23 mouse cellular contexts compared by ENCODE assay signal in genomic region chr17:12963476-12963875, GRCm38 (mm10). TPM values are rescaled to one million over a fixed set of nuclear protein-coding genes. Genes with fewer than 3 reads are reported as not detected.
DNase-seq lines count a peak whose midpoint lies in the region; ATAC-seq and TF ChIP-seq lines count a peak whose summit lies in the region.
"Had no signal": no experiment of that assay in that cellular context is flagged by ENCODE, and none has a peak within 500 bp of the region (broad histone marks: within the 10 kb centered on the region; RNA-seq: fewer than 3 reads in every experiment).

No protein-coding gene starts in this region.

- H3K36me3 ChIP-seq in embryonic facial prominence, embryonic 12.5 days = peaks cover 23% of the 10 kb centered on the region
- peaks cover 38% of the 10 kb centered on the region for H3K36me3 ChIP-seq in embryonic facial prominence, embryonic 10.5 days (replicated peaks)
- H3K36me3 ChIP-seq in lung, postnatal 0 days (ENCODE audit: insufficient read depth, low read length) = no peaks in the 10 kb centered on the region

- H3K4me2 ChIP-seq in embryonic facial prominence, embryonic 12.5 days (replicated peaks) = no peak overlapping the region
- no peak overlapping the region for H3K4me2 ChIP-seq in lung, postnatal 0 days (replicated peaks; ENCODE audit: low read depth, low read length)
- H3K4me2 ChIP-seq: forebrain, embryonic 13.5 days; heart, embryonic 13.5 days; hindbrain, embryonic 15.5 days had no signal

- ATAC-seq in embryonic facial prominence, embryonic 12.5 days (ENCODE audit: insufficient number of reproducible peaks, insufficient read depth, low FRiP score, low TSS enrichment) = no peak
- ATAC-seq in lung, postnatal 0 days = no peak
- ATAC-seq: CD4-positive, CD25-positive, alpha-beta regulatory T cell, adult 4 months; forebrain, embryonic 13.5 days; forebrain, postnatal 0 days had no signal

- no peak for DNase-seq in embryonic facial prominence, embryonic 10.5 days (ENCODE audit: low spot score)
- peak; percentile 50 to 60 for DNase-seq in kidney, adult 8-10 months
- no peak for DNase-seq in kidney, postnatal 10 days
- no peak for DNase-seq in lung, postnatal 0 days (ENCODE audit: low spot score)
- DNase-seq in lung, adult 18-20 months = no peak
- no peak for DNase-seq in adrenal gland, postnatal 25 days
- DNase-seq in cerebellum, adult 11 months = no peak
- DNase-seq: adrenal gland, adult 8-10 months; B cell, adult 2 months; cerebellum, adult 11-12 months; cerebellum, adult 9-10 months; cerebellum, postnatal 25 days; forebrain, postnatal 0 days; gastrocnemius, adult 2 months; gastrocnemius, postnatal 25 days; heart, postnatal 36 days had no signal

- no peak for TF ChIP-seq EP300 in lung, postnatal 0 days (IDR thresholded peaks at IDR 0.05)

- no peaks in the 10 kb centered on the region for H3K27me3 ChIP-seq in embryonic facial prominence, embryonic 12.5 days
- no peaks in the 10 kb centered on the region for H3K27me3 ChIP-seq in embryonic facial prominence, embryonic 10.5 days (replicated peaks; ENCODE audit: low read depth, poor library complexity, severe bottlenecking)
- H3K27me3 ChIP-seq in lung, postnatal 0 days (replicated peaks; ENCODE audit: insufficient read depth, low read length) = no peaks in the 10 kb centered on the region
- H3K27me3 ChIP-seq: forebrain, embryonic 13.5 days; heart, embryonic 13.5 days; hindbrain, embryonic 15.5 days had no signal

- no peak for TF ChIP-seq CTCF in lung, postnatal 0 days (IDR thresholded peaks at IDR 0.05)

- peak overlapping the region; percentile 17; the same call in 1 of the 2 replicates for H3K27ac ChIP-seq in embryonic facial prominence, embryonic 12.5 days
- H3K27ac ChIP-seq in embryonic facial prominence, embryonic 10.5 days (replicated peaks) = no peak overlapping the region
- peak overlapping the region; percentile 32 for H3K27ac ChIP-seq in lung, postnatal 0 days (ENCODE audit: low read length)
- H3K27ac ChIP-seq: forebrain, embryonic 13.5 days; gastrocnemius, adult 2 months; heart, embryonic 13.5 days; hindbrain, embryonic 15.5 days had no signal

- WGBS in embryonic facial prominence, embryonic 12.5 days = 88% methylated on average over 3 of the region's 3 CpGs
- 84% methylated on average over 3 of the region's 3 CpGs for WGBS in embryonic facial prominence, embryonic 10.5 days
- 52% methylated on average over 3 of the region's 3 CpGs for WGBS in lung, postnatal 0 days

- no peaks in the 10 kb centered on the region for H3K9me3 ChIP-seq in embryonic facial prominence, embryonic 12.5 days
- no peaks in the 10 kb centered on the region for H3K9me3 ChIP-seq in embryonic facial prominence, embryonic 10.5 days
- H3K9me3 ChIP-seq in lung, postnatal 0 days (ENCODE audit: low read length) = no peaks in the 10 kb centered on the region
- H3K9me3 ChIP-seq: forebrain, embryonic 13.5 days; G1E; heart, embryonic 13.5 days; hindbrain, embryonic 15.5 days had no signal

- H3K4me1 ChIP-seq in embryonic facial prominence, embryonic 12.5 days = peaks cover 7% of the 10 kb centered on the region; the same call in 1 of the 2 replicates
- H3K4me1 ChIP-seq in embryonic facial prominence, embryonic 10.5 days = peaks cover 14% of the 10 kb centered on the region
- peaks cover 3% of the 10 kb centered on the region; the same call in 1 of the 2 replicates for H3K4me1 ChIP-seq in lung, postnatal 0 days (ENCODE audit: insufficient read depth, low read depth, low read length)

- no peak overlapping the region for H3K4me3 ChIP-seq in embryonic facial prominence, embryonic 12.5 days
- no peak overlapping the region for H3K4me3 ChIP-seq in embryonic facial prominence, embryonic 10.5 days
- no peak overlapping the region for H3K4me3 ChIP-seq in lung, postnatal 0 days (ENCODE audit: low read depth, low read length)
- H3K4me3 ChIP-seq: forebrain, embryonic 13.5 days; gastrocnemius, adult 2 months; heart, embryonic 13.5 days; hindbrain, embryonic 15.5 days had no signal

- H3K9ac ChIP-seq in embryonic facial prominence, embryonic 12.5 days = no peak overlapping the region
- no peak overlapping the region for H3K9ac ChIP-seq in lung, postnatal 0 days (replicated peaks; ENCODE audit: low read depth)
- H3K9ac ChIP-seq: forebrain, embryonic 13.5 days; forebrain, postnatal 0 days; heart, embryonic 13.5 days; hindbrain, embryonic 15.5 days had no signal

RNA-seq across cellular contexts. Expression of gene Acat2, which starts 2.9 kb away (rescaled TPM):
- 280 and 284 TPM in 2 replicates for polyA plus RNA-seq in embryonic facial prominence, embryonic 12.5 days (2016; fragmentation: Nextera tagmentation; extraction: Ambion mirVana)
- polyA plus RNA-seq in embryonic facial prominence, embryonic 10.5 days (2016; fragmentation: Nextera tagmentation; extraction: Ambion mirVana) = 348 and 367 TPM in 2 replicates
- polyA plus RNA-seq in lung, postnatal 0 days (2015; fragmentation: Nextera tagmentation; extraction: Ambion mirVana) = 42.8 and 46.0 TPM in 2 replicates
- total RNA-seq in adrenal gland, postnatal 25 days (2021) = 122 and 138 TPM in 2 replicates

RNA-seq across cellular contexts. Expression of gene Acat3, which starts 23.1 kb away (rescaled TPM):
- polyA plus RNA-seq in embryonic facial prominence, embryonic 12.5 days (2016; fragmentation: Nextera tagmentation; extraction: Ambion mirVana) = 1.0 and 1.4 TPM in 2 replicates
- polyA plus RNA-seq in embryonic facial prominence, embryonic 10.5 days (2016; fragmentation: Nextera tagmentation; extraction: Ambion mirVana) = 0.98 and 1.3 TPM in 2 replicates
- 0.21 and 0.39 TPM in 2 replicates for polyA plus RNA-seq in lung, postnatal 0 days (2015; fragmentation: Nextera tagmentation; extraction: Ambion mirVana)
- total RNA-seq in adrenal gland, postnatal 25 days (2021) = 2.0 and 3.1 TPM in 2 replicates
- total RNA-seq: gastrocnemius, adult 2 months; gastrocnemius, postnatal 25 days had no signal
- polyA plus RNA-seq: heart, postnatal 0 days had no signal

RNA-seq across cellular contexts. Expression of gene Wtap, which starts 30.5 kb away (rescaled TPM):
- polyA plus RNA-seq in embryonic facial prominence, embryonic 12.5 days (2016; fragmentation: Nextera tagmentation; extraction: Ambion mirVana) = 141 and 146 TPM in 2 replicates
- polyA plus RNA-seq in embryonic facial prominence, embryonic 10.5 days (2016; fragmentation: Nextera tagmentation; extraction: Ambion mirVana) = 148 and 153 TPM in 2 replicates
- 127 and 131 TPM in 2 replicates for polyA plus RNA-seq in lung, postnatal 0 days (2015; fragmentation: Nextera tagmentation; extraction: Ambion mirVana)
- 60.2 and 67.5 TPM in 2 replicates for total RNA-seq in adrenal gland, postnatal 25 days (2021)

RNA-seq across cellular contexts. Expression of gene Sod2, which starts 43.2 kb away (rescaled TPM):
- polyA plus RNA-seq in embryonic facial prominence, embryonic 12.5 days (2016; fragmentation: Nextera tagmentation; extraction: Ambion mirVana) = 83.1 and 87.8 TPM in 2 replicates
- polyA plus RNA-seq in embryonic facial prominence, embryonic 10.5 days (2016; fragmentation: Nextera tagmentation; extraction: Ambion mirVana) = 95.4 and 101 TPM in 2 replicates
- polyA plus RNA-seq in lung, postnatal 0 days (2015; fragmentation: Nextera tagmentation; extraction: Ambion mirVana) = 195 and 289 TPM in 2 replicates
- total RNA-seq in adrenal gland, postnatal 25 days (2021) = 333 and 383 TPM in 2 replicates

RNA-seq across cellular contexts. Expression of gene Mrpl18, which starts 47.3 kb away (rescaled TPM):
- 161 and 171 TPM in 2 replicates for polyA plus RNA-seq in embryonic facial prominence, embryonic 12.5 days (2016; fragmentation: Nextera tagmentation; extraction: Ambion mirVana)
- polyA plus RNA-seq in embryonic facial prominence, embryonic 10.5 days (2016; fragmentation: Nextera tagmentation; extraction: Ambion mirVana) = 198 and 200 TPM in 2 replicates
- 70.2 and 72.9 TPM in 2 replicates for polyA plus RNA-seq in lung, postnatal 0 days (2015; fragmentation: Nextera tagmentation; extraction: Ambion mirVana)
- total RNA-seq in adrenal gland, postnatal 25 days (2021) = 63.0 and 72.7 TPM in 2 replicates

Comparison
In these comparisons a context has a peak if more than half of its experiments do, and no peak if none do; other contexts are left out.
1. DNase-seq: peak in kidney, adult 8-10 months (2 of 2); none in embryonic facial prominence, embryonic 10.5 days (single experiment), kidney, postnatal 10 days (single experiment), lung, postnatal 0 days (single experiment), lung, adult 18-20 months (0 of 2), adrenal gland, postnatal 25 days (single experiment) and cerebellum, adult 11 months (single experiment).